Mouse (Mus musculus) limb, embryonic 11.5 days (tissue): ENCODE measurements around the gene Tmem88b. TPM values are rescaled to one million over a fixed set of nuclear protein-coding genes. Genes with fewer than 3 reads are reported as not detected.
A peak's percentile ranks its signal among the peaks of the same experiment; 100 is the strongest.

Source experiments
- ATAC-seq: fragments of 200-750 bp; cut with Nextera tagmentation; 2 replicates; pipeline ENCODE4 v1.8.0; 2017; ENCODE audit warnings: low read depth; ENCODE audit not compliant: insufficient number of reproducible peaks, low FRiP score, low TSS enrichment
- DNase-seq: peaks from one replicate; pipeline ENCODE4 v3.0.0-alpha.2; 2015; ENCODE audit warnings: low spot score
- H3K27ac ChIP-seq: fragments of 300-500 bp; sonication (generic); replicated peaks from 2 replicates; pipeline ENCODE4 v1.5.1; 2014; ENCODE audit warnings: low read depth, mild to moderate bottlenecking, low read length
- H3K27me3 ChIP-seq: fragments of 300-500 bp; sonication (generic); 2 replicates; pipeline ENCODE4 v1.6.1; 2014; ENCODE audit warnings: mild to moderate bottlenecking, low read length, mixed read lengths; ENCODE audit not compliant: control insufficient read depth, insufficient read depth
- H3K36me3 ChIP-seq: fragments of 300-500 bp; sonication (generic); 2 replicates; pipeline ENCODE4 v1.6.1; 2014; ENCODE audit warnings: mild to moderate bottlenecking, low read length, moderate library complexity, mixed read lengths; ENCODE audit not compliant: control insufficient read depth, insufficient read depth
- H3K4me1 ChIP-seq: fragments of 300-500 bp; sonication (generic); 2 replicates; pipeline ENCODE4 v1.6.1; 2014; ENCODE audit warnings: low read length, mixed read lengths; ENCODE audit not compliant: control insufficient read depth, insufficient read depth
- H3K4me2 ChIP-seq: fragments of 300-500 bp; sonication (generic); 2 replicates; pipeline ENCODE4 v1.6.1; 2014; ENCODE audit warnings: low read depth, mild to moderate bottlenecking, moderate library complexity; ENCODE audit not compliant: severe bottlenecking
- H3K4me3 ChIP-seq: fragments of 300-500 bp; sonication (generic); 2 replicates; pipeline ENCODE4 v1.5.1; 2014; ENCODE audit warnings: low read depth, low read length
- H3K9ac ChIP-seq: fragments of 300-500 bp; sonication (generic); 2 replicates; pipeline ENCODE4 v1.6.1; 2014; ENCODE audit warnings: mild to moderate bottlenecking, low read length
- H3K9me3 ChIP-seq: fragments of 300-500 bp; sonication (generic); 2 replicates; pipeline ENCODE4 v1.6.1; 2016; ENCODE audit warnings: low read length; ENCODE audit not compliant: control insufficient read depth
- WGBS: fragments of 180-500 bp; shearing (Covaris S2); extraction: QIAGEN DNeasy Blood & Tissue Kit; methylation state at CpG from one replicate; pipeline ENCODE4 v1.1.7; 2014; 5-methylcytosine and 5-hydroxymethylcytosine counted together
- polyA plus RNA-seq: library from polyadenylated mRNA; unstranded; fragments of >200 nt; fragmentation: Nextera tagmentation; extraction: Ambion mirVana; gene quantifications from 2 replicates; pipeline ENCODE4 v1.2.1, GENCODE M21; 2014

Tmem88b gene
- polyA plus RNA-seq, 1 experiment from 2014 or later = 0.19 TPM

- Histone ChIP-seq H3K9me3 (no peaks in the 10 kb centered on the region), H3K36me3 (no peaks in the 10 kb centered on the region), H3K4me2 (peak overlapping the region; percentile 75), H3K27ac (peak overlapping the region; percentile 23; the same call in 1 of the 2 replicates), H3K4me1 (no peaks in the 10 kb centered on the region), H3K27me3 (no peaks in the 10 kb centered on the region), H3K9ac (peak overlapping the region; percentile 77), H3K4me3 (peak overlapping the region; percentile 57)
- under 1% methylated on average over 52 of the region's 52 CpGs for WGBS
- ATAC-seq (peak; percentile 82), DNase-seq (peak; percentile 87)
These were observed 1.5 kb downstream of the Tmem88b start for GRCm38 (mm10) chr4:155784081-155784701.

GRCm38 (mm10) chr4:155783486-155784080 lies 2.1 kb downstream of the Tmem88b start:
- no peak for DNase-seq
- ATAC-seq = peak; percentile 38; the same call in 1 of the 2 replicates
- Histone ChIP-seq H3K9me3 (no peaks in the 10 kb centered on the region), H3K4me3 (peak overlapping the region; percentile 57), H3K4me1 (no peaks in the 10 kb centered on the region), H3K4me2 (peak overlapping the region; percentile 75), H3K36me3 (no peaks in the 10 kb centered on the region), H3K9ac (no peak overlapping the region), H3K27ac (no peak overlapping the region), H3K27me3 (no peaks in the 10 kb centered on the region)
- WGBS = 49% methylated on average over 16 of the region's 16 CpGs

GRCm38 (mm10) chr4:155780895-155781294 lies 4.8 kb downstream of the Tmem88b start:
- Histone ChIP-seq H3K9ac (no peak overlapping the region), H3K4me2 (no peak overlapping the region), H3K4me3 (no peak overlapping the region), H3K36me3 (no peaks in the 10 kb centered on the region), H3K27me3 (no peaks in the 10 kb centered on the region), H3K4me1 (no peaks in the 10 kb centered on the region), H3K27ac (no peak overlapping the region), H3K9me3 (no peaks in the 10 kb centered on the region)
- 38% methylated on average over 6 of the region's 6 CpGs for WGBS
- ATAC-seq = peak; percentile 28; the same call in 1 of the 2 replicates
- DNase-seq = no peak

- no peak overlapping the region for H3K9ac ChIP-seq
- no peak overlapping the region for H3K27ac ChIP-seq
- H3K36me3 ChIP-seq = no peaks in the 10 kb centered on the region
- no peaks in the 10 kb centered on the region for H3K9me3 ChIP-seq
- DNase-seq = no peak
- no peak overlapping the region for H3K4me2 ChIP-seq
- H3K4me1 ChIP-seq = peaks cover 6% of the 10 kb centered on the region; the same call in 1 of the 2 replicates
- no peaks in the 10 kb centered on the region for H3K27me3 ChIP-seq
- no peak overlapping the region for H3K4me3 ChIP-seq
- WGBS = 79% methylated on average over 4 of the region's 4 CpGs
- ATAC-seq = no peak
These were observed 6.2 kb downstream of the Tmem88b start for GRCm38 (mm10) chr4:155779498-155779897.

- Histone ChIP-seq H3K9ac (no peak overlapping the region), H3K27me3 (no peaks in the 10 kb centered on the region), H3K4me3 (no peak overlapping the region), H3K4me2 (no peak overlapping the region), H3K9me3 (no peaks in the 10 kb centered on the region), H3K36me3 (no peaks in the 10 kb centered on the region), H3K27ac (no peak overlapping the region), H3K4me1 (peaks cover 12% of the 10 kb centered on the region; the same call in 1 of the 2 replicates)
- 89% methylated on average over 2 of the region's 2 CpGs for WGBS
- no peak for DNase-seq
- ATAC-seq = no peak
These were observed 7.9 kb downstream of the Tmem88b start for GRCm38 (mm10) chr4:155777816-155778215.

GRCm38 (mm10) chr4:155776704-155777335 lies 8.9 kb downstream of the Tmem88b start:
- ATAC-seq (no peak), DNase-seq (no peak)
- H3K4me2 ChIP-seq = no peak overlapping the region
- H3K27me3 ChIP-seq = no peaks in the 10 kb centered on the region
- H3K9ac ChIP-seq = 0 out of 2 replicates have a peak overlapping the region, but pooled peaks have one; percentile 12
- no peak overlapping the region for H3K4me3 ChIP-seq
- H3K36me3 ChIP-seq = no peaks in the 10 kb centered on the region
- 59% methylated on average over 2 of the region's 2 CpGs for WGBS
- no peak overlapping the region for H3K27ac ChIP-seq
- no peaks in the 10 kb centered on the region for H3K9me3 ChIP-seq
- peaks cover 12% of the 10 kb centered on the region; the same call in 1 of the 2 replicates for H3K4me1 ChIP-seq

GRCm38 (mm10) chr4:155775855-155776254 lies 9.8 kb downstream of the Tmem88b start:
- WGBS = 83% methylated on average over 3 of the region's 3 CpGs
- Histone ChIP-seq H3K27me3 (no peaks in the 10 kb centered on the region), H3K4me1 (peaks cover 12% of the 10 kb centered on the region; the same call in 1 of the 2 replicates), H3K4me3 (no peak overlapping the region), H3K9me3 (no peaks in the 10 kb centered on the region), H3K4me2 (no peak overlapping the region), H3K36me3 (no peaks in the 10 kb centered on the region), H3K9ac (no peak overlapping the region), H3K27ac (no peak overlapping the region)
- ATAC-seq = no peak
- no peak for DNase-seq

GRCm38 (mm10) chr4:155774971-155775740 lies 10.5 kb downstream of the Tmem88b start:
- whole genome bisulfite sequencing = 61% methylated on average over 9 of the region's 9 CpGs
- no peaks in the 10 kb centered on the region for H3K27me3 ChIP-seq

More at GRCm38 (mm10) chr4:155774971-155775740, 10.5 kb downstream of the Tmem88b start:
- H3K4me3 ChIP-seq = no peak overlapping the region
- no peaks in the 10 kb centered on the region for H3K9me3 ChIP-seq
- H3K36me3 ChIP-seq = no peaks in the 10 kb centered on the region
- no peak for ATAC-seq
- H3K4me1 ChIP-seq = peaks cover 18% of the 10 kb centered on the region; the same call in 1 of the 2 replicates
- no peak for DNase-seq
- no peak overlapping the region for H3K27ac ChIP-seq
- H3K4me2 ChIP-seq = peak overlapping the region; percentile 76
- H3K9ac ChIP-seq = no peak overlapping the region
